ENCODE assay signal across 9 mouse cellular contexts in the genomic region with DNA sequence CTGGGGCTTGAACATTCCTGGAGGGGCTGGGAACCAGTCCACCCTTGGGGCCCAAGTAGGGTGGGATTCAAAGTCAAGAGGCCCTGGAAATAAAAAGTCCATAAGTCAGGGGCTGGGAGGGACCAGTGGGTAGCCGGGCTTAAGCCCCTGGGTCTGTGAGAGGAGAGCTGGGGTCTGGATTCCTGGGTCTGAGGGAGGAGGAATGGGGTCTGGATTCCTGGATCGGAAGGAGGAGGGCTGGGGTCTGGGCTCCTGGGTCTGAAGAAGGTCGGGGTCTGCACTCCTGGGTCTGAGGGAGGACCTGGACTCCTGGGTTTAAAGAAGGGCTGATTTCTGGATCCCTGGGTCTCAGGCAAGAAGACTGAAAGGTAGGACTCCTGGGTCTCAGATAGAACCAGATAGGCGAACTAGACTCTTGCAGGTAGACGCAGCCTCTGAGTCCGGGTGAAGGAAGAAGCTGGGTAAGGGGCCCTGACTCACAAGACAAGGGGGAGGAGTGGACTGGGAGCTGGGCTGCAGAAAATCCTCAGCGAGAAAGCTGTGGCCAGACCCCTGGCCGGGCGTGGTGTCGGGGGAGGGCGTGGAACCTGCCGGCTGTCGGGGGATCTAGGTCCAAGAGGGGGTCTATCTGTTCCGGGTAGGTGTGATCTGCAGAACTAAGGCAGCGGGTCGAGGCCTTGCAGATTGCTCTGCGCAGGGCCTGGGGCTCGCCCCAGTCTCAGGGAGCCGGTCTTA. TPM values are rescaled to one million over a fixed set of nuclear protein-coding genes. Genes with fewer than 3 reads are reported as not detected.
DNase-seq lines count a peak whose midpoint lies in the region; ATAC-seq and TF ChIP-seq lines count a peak whose summit lies in the region.
"Had no signal": no experiment of that assay in that cellular context is flagged by ENCODE, and none has a peak within 500 bp of the region (broad histone marks: within the 10 kb centered on the region; RNA-seq: fewer than 3 reads in every experiment).

No protein-coding gene starts in this region.

- H3K36me3 ChIP-seq in embryonic facial prominence, embryonic 12.5 days, result peaks cover 38% of the 10 kb centered on the region
- H3K36me3 ChIP-seq in myocyte (ENCODE audit: control insufficient read depth, insufficient read depth), result peaks cover 4% of the 10 kb centered on the region

- peak overlapping the region; percentile 25 for H3ac ChIP-seq in myocyte (ENCODE audit: control insufficient read depth, insufficient read length)

- H3K79me2 ChIP-seq in myocyte (ENCODE audit: control insufficient read depth, insufficient read depth), result no peaks in the 10 kb centered on the region

- no peak for TF ChIP-seq POLR2A in myocyte (IDR thresholded peaks at IDR 0.05; ENCODE audit: insufficient read length, low read depth)

- peak overlapping the region; percentile 85 for H3K9ac ChIP-seq in embryonic facial prominence, embryonic 12.5 days

- peaks cover 27% of the 10 kb centered on the region for H3K9me3 ChIP-seq in embryonic facial prominence, embryonic 12.5 days

- H3K27ac ChIP-seq in left cerebral cortex, adult 2 months, result peak overlapping the region; percentile 91
- peak overlapping the region; percentile 61 for H3K27ac ChIP-seq in embryonic facial prominence, embryonic 12.5 days

- ATAC-seq in embryonic facial prominence, embryonic 12.5 days (ENCODE audit: insufficient number of reproducible peaks, insufficient read depth, low FRiP score, low TSS enrichment), result peak; percentile 54
- ATAC-seq in inflammation-experienced regulatory T-cells, adult 6 months, result peak; percentile 33

- no peak for TF ChIP-seq CTCF in left cerebral cortex, adult 2 months (IDR thresholded peaks at IDR 0.05)

- 6% methylated on average over 19 of the region's 19 CpGs for WGBS in embryonic facial prominence, embryonic 12.5 days

- DNase-seq in left cerebral cortex, adult 2 months (ENCODE audit: extremely low spot score in 1 of 2, low spot score in 2 of 2), result no peak
- no peak for DNase-seq in left cerebral cortex, postnatal 10 days (ENCODE audit: extremely low spot score in 1 of 2, low spot score in 2 of 2)
- DNase-seq in layer of hippocampus, postnatal 36 days, result no peak
- DNase-seq in left cerebral cortex, adult 11 months (ENCODE audit: low spot score), result no peak
- DNase-seq in cerebellum, postnatal 14 days, result no peak

- peaks cover 28% of the 10 kb centered on the region for H3K4me1 ChIP-seq in embryonic facial prominence, embryonic 12.5 days

- peak overlapping the region; percentile 71 for H3K4me2 ChIP-seq in embryonic facial prominence, embryonic 12.5 days (replicated peaks)
- peak overlapping the region; percentile 93 for H3K4me2 ChIP-seq in myocyte (ENCODE audit: low read depth)

- H3K4me3 ChIP-seq in left cerebral cortex, adult 2 months, result peak overlapping the region; percentile 88
- peak overlapping the region; percentile 74 for H3K4me3 ChIP-seq in embryonic facial prominence, embryonic 12.5 days
- H3K4me3 ChIP-seq in myocyte, result peak overlapping the region; percentile 67

- H3K27me3 ChIP-seq in embryonic facial prominence, embryonic 12.5 days, result peaks cover 24% of the 10 kb centered on the region
- H3K27me3 ChIP-seq in myocyte (ENCODE audit: control insufficient read depth, insufficient read depth, insufficient read length), result no peaks in the 10 kb centered on the region

- intact Hi-C loops in left cerebral cortex, adult 2 months (cut with DNase I), result loop anchor here (1.0 to 5.0 kb wide), 4 partner anchors 19 to 447 kb away; partner anchors contain the start of genes Fiz1, Zfp524 and Zfp580
- intact Hi-C loops in left cerebral cortex, postnatal 10 days (cut with DNase I), result no loop called here

TF ChIP-seq in myocyte, 11 proteins besides CTCF, POLR2A, EP300 and RAD21:
- TF ChIP-seq CEBPB (IDR thresholded peaks at IDR 0.05; ENCODE audit: insufficient read depth, poor library complexity, severe bottlenecking) (no peak), TCF3 (IDR thresholded peaks at IDR 0.05; ENCODE audit: insufficient read length, low read depth) (no peak), MYOG (IDR thresholded peaks at IDR 0.05; ENCODE audit: control insufficient read depth in 1 of 3, insufficient read depth in 1 of 3, insufficient read length in 2 of 3, low read depth in 2 of 3) (no peak), MYOD1 (IDR thresholded peaks at IDR 0.05; ENCODE audit: control insufficient read depth in 1 of 3, insufficient read length in 2 of 3, low read depth in 2 of 3) (no peak), MAX (IDR thresholded peaks at IDR 0.05; ENCODE audit: low read depth) (no peak), SRF (IDR thresholded peaks at IDR 0.05; ENCODE audit: control insufficient read depth, insufficient read length, low read depth) (no peak), POLR2AphosphoS2 (IDR thresholded peaks at IDR 0.05; ENCODE audit: insufficient read length, low read depth) (no peak), E2F4 (IDR thresholded peaks at IDR 0.05; ENCODE audit: insufficient read depth) (no peak), TCF12 (IDR thresholded peaks at IDR 0.05; ENCODE audit: insufficient read depth, poor library complexity, severe bottlenecking) (no peak), USF1 (IDR thresholded peaks at IDR 0.05; ENCODE audit: low read depth) (no peak), REST (IDR thresholded peaks at IDR 0.05; ENCODE audit: insufficient read depth, insufficient read length) (no peak)
TF ChIP-seq in myocyte: peak in this region for 0.

RNA-seq across cellular contexts. Expression of gene Zfp579, which starts 0.5 kb away (rescaled TPM):
- 10 to 100 TPM; 28.9 to 33.0 TPM for total RNA-seq in left cerebral cortex, adult 2 months (2021)
- total RNA-seq in left cerebral cortex, postnatal 10 days (2021), result 10 to 100 TPM; 29.7 to 33.6 TPM
- polyA plus RNA-seq in embryonic facial prominence, embryonic 12.5 days (2016; fragmentation: Nextera tagmentation; extraction: Ambion mirVana), result 43.3 and 46.7 TPM in 2 replicates
- 1 to 10 TPM; 4.3 to 6.0 (median 5.1) TPM for polyA plus RNA-seq in inflammation-experienced regulatory T-cells, adult 6 months (2017; shearing (Covaris generic))
- polyA plus RNA-seq in myocyte (2012; fragmentation: generic; extraction: Trizol), result 16.3 TPM
- 10 to 100 TPM; 31.6 to 35.9 TPM for total RNA-seq in layer of hippocampus, postnatal 36 days (2021)

RNA-seq across cellular contexts. Expression of gene Zfp524, which starts 18.8 kb away (rescaled TPM):
- 1 to 10 TPM; 6.3 to 6.5 TPM for total RNA-seq in left cerebral cortex, adult 2 months (2021)
- 1 to 10 TPM; 4.0 to 4.4 TPM for total RNA-seq in left cerebral cortex, postnatal 10 days (2021)
- 9.3 and 10.6 TPM in 2 replicates for polyA plus RNA-seq in embryonic facial prominence, embryonic 12.5 days (2016; fragmentation: Nextera tagmentation; extraction: Ambion mirVana)
- 10 to 100 TPM; 34.4 to 44.7 (median 38.9) TPM for polyA plus RNA-seq in inflammation-experienced regulatory T-cells, adult 6 months (2017; shearing (Covaris generic))
- 15.7 TPM for polyA plus RNA-seq in myocyte (2012; fragmentation: generic; extraction: Trizol)
- total RNA-seq in layer of hippocampus, postnatal 36 days (2021), result 1 to 10 TPM; 6.5 to 8.1 TPM

RNA-seq across cellular contexts. Expression of gene Fiz1, which starts 19.1 kb away (rescaled TPM):
- total RNA-seq in left cerebral cortex, adult 2 months (2021), result 10 to 100 TPM; 24.1 to 26.3 TPM
- total RNA-seq in left cerebral cortex, postnatal 10 days (2021), result 10 to 100 TPM; 22.0 to 23.7 TPM
- polyA plus RNA-seq in embryonic facial prominence, embryonic 12.5 days (2016; fragmentation: Nextera tagmentation; extraction: Ambion mirVana), result 58.9 and 59.3 TPM in 2 replicates
- polyA plus RNA-seq in inflammation-experienced regulatory T-cells, adult 6 months (2017; shearing (Covaris generic)), result 10 to 100 TPM in 1 of 3 experiments, 1 to 10 TPM in 2; 7.2 to 15.1 (median 7.9) TPM
- polyA plus RNA-seq in myocyte (2012; fragmentation: generic; extraction: Trizol), result 22.8 TPM
- 10 to 100 TPM; 19.6 to 25.1 TPM for total RNA-seq in layer of hippocampus, postnatal 36 days (2021)

RNA-seq across cellular contexts. Expression of gene Gm44973, which starts 19.9 kb away (rescaled TPM):
- not detected for total RNA-seq in left cerebral cortex, adult 2 months (2021)
- total RNA-seq in left cerebral cortex, postnatal 10 days (2021), result not detected
- not detected in 2 replicates for polyA plus RNA-seq in embryonic facial prominence, embryonic 12.5 days (2016; fragmentation: Nextera tagmentation; extraction: Ambion mirVana)
- polyA plus RNA-seq in inflammation-experienced regulatory T-cells, adult 6 months (2017; shearing (Covaris generic)), result 10 to 100 TPM in 2 of 3 experiments, 1 to 10 TPM in 1; 7.8 to 17.2 (median 10.8) TPM
- polyA plus RNA-seq in myocyte (2012; fragmentation: generic; extraction: Trizol), result not detected
- not detected for total RNA-seq in layer of hippocampus, postnatal 36 days (2021)
- total RNA-seq: adrenal gland, adult 18-20 months had no signal

RNA-seq across cellular contexts. Expression of gene Sbk3, which starts 24.5 kb away (rescaled TPM):
- total RNA-seq in left cerebral cortex, adult 2 months (2021), result 1 to 10 TPM; 1.1 to 1.5 TPM
- under 1 TPM; 0.24 to 0.32 TPM for total RNA-seq in left cerebral cortex, postnatal 10 days (2021)
- 0.06 TPM in 1 of 2 replicates, not detected in the other for polyA plus RNA-seq in embryonic facial prominence, embryonic 12.5 days (2016; fragmentation: Nextera tagmentation; extraction: Ambion mirVana)
- polyA plus RNA-seq in inflammation-experienced regulatory T-cells, adult 6 months (2017; shearing (Covaris generic)), result not detected
- 0.34 TPM for polyA plus RNA-seq in myocyte (2012; fragmentation: generic; extraction: Trizol)
- total RNA-seq in layer of hippocampus, postnatal 36 days (2021), result 1 to 10 TPM in 1 of 2 experiments, under 1 TPM in 1; 0.70 to 1.4 TPM
